Comparison of ENCODE assay signal across 19 mouse cellular contexts in genomic region chr10:118795061-118795407, GRCm38 (mm10).
DNase-seq lines count a peak whose midpoint lies in the region; ATAC-seq lines count a peak whose summit lies in the region.
"Had no signal": no experiment of that assay in that cellular context is flagged by ENCODE, and none has a peak within 500 bp of the region (broad histone marks: within the 10 kb centered on the region; RNA-seq: fewer than 3 reads in every experiment).

No protein-coding gene starts in this region.

- 0 out of 2 replicates have a peak, but pooled peaks have one; percentile 40 for ATAC-seq in neural tube, embryonic 13.5 days (ENCODE audit: low read depth)
- ATAC-seq in embryonic facial prominence, embryonic 13.5 days (ENCODE audit: insufficient number of reproducible peaks, insufficient read depth, low FRiP score, low TSS enrichment, low read depth), result no peak
- ATAC-seq: forebrain, embryonic 13.5 days; forebrain, postnatal 0 days had no signal

- no peak overlapping the region for H3K4me3 ChIP-seq in neural tube, embryonic 13.5 days
- H3K4me3 ChIP-seq in embryonic facial prominence, embryonic 13.5 days, result no peak overlapping the region
- H3K4me3 ChIP-seq in forebrain, embryonic 10.5 days, result no peak overlapping the region
- H3K4me3 ChIP-seq: erythroblast, embryonic 14.5 days; forebrain, embryonic 13.5 days; heart, embryonic 12.5 days; hindbrain, embryonic 15.5 days had no signal

- WGBS in neural tube, embryonic 13.5 days, result 89% methylated on average over 3 of the region's 3 CpGs
- WGBS in embryonic facial prominence, embryonic 13.5 days, result 76% methylated on average over 3 of the region's 3 CpGs
- 89% methylated on average over 3 of the region's 3 CpGs for WGBS in forebrain, embryonic 10.5 days

- H3K9me3 ChIP-seq in neural tube, embryonic 13.5 days, result 0 out of 2 replicates have a peak, but pooled peaks cover 3% of the 10 kb centered on the region
- no peaks in the 10 kb centered on the region for H3K9me3 ChIP-seq in embryonic facial prominence, embryonic 13.5 days
- H3K9me3 ChIP-seq in forebrain, embryonic 10.5 days, result no peaks in the 10 kb centered on the region
- H3K9me3 ChIP-seq: forebrain, embryonic 13.5 days; heart, embryonic 12.5 days; hindbrain, embryonic 15.5 days had no signal

- no peak overlapping the region for H3K27ac ChIP-seq in neural tube, embryonic 13.5 days (replicated peaks)
- 0 out of 2 replicates have a peak overlapping the region, but pooled peaks have one; percentile 3 for H3K27ac ChIP-seq in embryonic facial prominence, embryonic 13.5 days
- H3K27ac ChIP-seq in forebrain, embryonic 10.5 days, result no peak overlapping the region
- H3K27ac ChIP-seq: forebrain, embryonic 13.5 days; hindbrain, embryonic 15.5 days had no signal

- H3K27me3 ChIP-seq in neural tube, embryonic 13.5 days, result no peaks in the 10 kb centered on the region
- H3K27me3 ChIP-seq in embryonic facial prominence, embryonic 13.5 days, result no peaks in the 10 kb centered on the region
- H3K27me3 ChIP-seq in forebrain, embryonic 10.5 days (ENCODE audit: poor library complexity, severe bottlenecking), result no peaks in the 10 kb centered on the region
- H3K27me3 ChIP-seq: forebrain, embryonic 13.5 days; heart, embryonic 12.5 days; hindbrain, embryonic 15.5 days had no signal

- no peaks in the 10 kb centered on the region for H3K36me3 ChIP-seq in neural tube, embryonic 13.5 days
- no peaks in the 10 kb centered on the region for H3K36me3 ChIP-seq in embryonic facial prominence, embryonic 13.5 days
- no peaks in the 10 kb centered on the region for H3K36me3 ChIP-seq in forebrain, embryonic 10.5 days (replicated peaks)
- H3K36me3 ChIP-seq: heart, embryonic 12.5 days; hindbrain, embryonic 15.5 days had no signal

- H3K4me2 ChIP-seq in neural tube, embryonic 13.5 days, result no peak overlapping the region
- peak overlapping the region; percentile 18; the same call in 1 of the 2 replicates for H3K4me2 ChIP-seq in embryonic facial prominence, embryonic 13.5 days
- H3K4me2 ChIP-seq: forebrain, embryonic 13.5 days; heart, embryonic 12.5 days; hindbrain, embryonic 15.5 days had no signal

- peaks cover 15% of the 10 kb centered on the region; the same call in 1 of the 2 replicates for H3K4me1 ChIP-seq in neural tube, embryonic 13.5 days (replicated peaks)
- peaks cover 17% of the 10 kb centered on the region for H3K4me1 ChIP-seq in embryonic facial prominence, embryonic 13.5 days
- peaks cover 12% of the 10 kb centered on the region for H3K4me1 ChIP-seq in forebrain, embryonic 10.5 days

- peak; percentile 61 for DNase-seq in heart, adult 11 months
- no peak for DNase-seq in heart, postnatal 4 days
- no peak for DNase-seq in neural tube, embryonic 10.5 days (ENCODE audit: extremely low spot score, low spot score)
- DNase-seq in fibroblast of lung, adult 2 months (ENCODE audit: low read depth), result peak; percentile 27
- DNase-seq in cerebellum, adult 8-10 months, result no peak
- DNase-seq in forebrain, embryonic 10.5 days (ENCODE audit: extremely low spot score, low spot score), result no peak
- DNase-seq: adrenal gland, adult 8-10 months; adrenal gland, postnatal 36 days; cerebellum, adult 9-10 months; cerebellum, postnatal 36 days; forebrain, postnatal 0 days; gastrocnemius, postnatal 14 days; kidney, adult 11 months had no signal

- H3K9ac ChIP-seq in neural tube, embryonic 13.5 days, result no peak overlapping the region
- no peak overlapping the region for H3K9ac ChIP-seq in embryonic facial prominence, embryonic 13.5 days
- H3K9ac ChIP-seq: forebrain, embryonic 13.5 days; forebrain, postnatal 0 days; heart, embryonic 12.5 days; hindbrain, embryonic 15.5 days had no signal

Comparison
In these comparisons a context has a peak if more than half of its experiments do, and no peak if none do; other contexts are left out.
1. DNase-seq: peak in heart, adult 11 months (single experiment) and fibroblast of lung, adult 2 months (single experiment); none in heart, postnatal 4 days (single experiment), neural tube, embryonic 10.5 days (single experiment), cerebellum, adult 8-10 months (single experiment) and forebrain, embryonic 10.5 days (single experiment).